Mouse (Mus musculus): ENCODE measurements around the gene Gga2.

GRCm38 (mm10) chr7:122066945-122067516 is 46.0 kb upstream of the Gga2 start, which contains the start of the genes Ubfd1 and Ears2:
- TF ChIP-seq CTCF (IDR thresholded peaks at IDR 0.05; ENCODE audit: low read depth, low read length): no peak
- no peak for TF ChIP-seq POLR2A (IDR thresholded peaks at IDR 0.05; ENCODE audit: insufficient read depth, low read length)

All from ES-Bruce4 (cell line).